In the genomic region with DNA sequence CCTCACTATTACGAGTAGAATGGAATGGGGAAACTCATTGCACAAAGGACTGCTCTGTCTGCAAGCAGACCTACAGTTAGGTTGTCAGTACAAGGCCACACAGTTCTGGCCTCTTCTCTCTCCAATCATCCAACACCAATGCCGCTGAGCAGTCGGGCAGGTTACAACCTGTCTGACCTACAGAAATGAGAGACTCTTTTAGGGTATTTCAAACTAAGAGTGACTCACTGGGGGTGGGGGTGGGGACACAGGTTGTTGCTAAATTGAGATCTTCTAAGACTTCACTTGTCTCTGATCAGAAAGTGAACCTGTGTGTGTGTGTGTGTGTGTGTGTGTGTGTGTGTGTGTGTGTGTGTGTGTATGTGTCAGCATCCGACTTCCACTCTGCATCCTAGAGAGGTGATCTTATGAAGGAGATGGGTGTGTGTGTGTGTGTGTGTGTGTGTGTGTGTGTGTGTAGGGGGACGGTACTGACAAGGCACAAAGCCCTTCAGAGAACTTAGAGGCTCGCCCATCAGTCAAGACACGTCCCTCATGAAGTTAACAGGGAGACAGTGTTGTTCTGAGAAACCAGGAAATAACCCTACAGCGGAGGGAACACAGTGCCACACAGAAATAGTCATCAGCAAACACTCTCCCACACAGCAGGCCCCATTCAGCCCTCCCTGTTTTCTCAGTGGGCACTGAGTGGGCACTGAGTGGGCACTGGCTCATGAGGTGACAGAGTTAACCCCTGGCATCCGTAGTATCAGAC, we compare ENCODE assay signal across 10 mouse cellular contexts. TPM values are rescaled to one million over a fixed set of nuclear protein-coding genes. Genes with fewer than 3 reads are reported as not detected.
DNase-seq lines count a peak whose midpoint lies in the region; ATAC-seq lines count a peak whose summit lies in the region.
"Had no signal": no experiment of that assay in that cellular context is flagged by ENCODE, and none has a peak within 500 bp of the region (broad histone marks: within the 10 kb centered on the region; RNA-seq: fewer than 3 reads in every experiment).

No protein-coding gene starts in this region.

- no peaks in the 10 kb centered on the region for H3K9me3 ChIP-seq in heart, embryonic 14.5 days (ENCODE audit: control insufficient read depth, low read length)
- no peaks in the 10 kb centered on the region for H3K9me3 ChIP-seq in lung, embryonic 16.5 days (ENCODE audit: control insufficient read depth, low read length)
- no peaks in the 10 kb centered on the region for H3K9me3 ChIP-seq in stomach, embryonic 14.5 days (ENCODE audit: control insufficient read depth, low read depth, low read length)

- no peak for DNase-seq in heart, adult 18-20 months
- no peak for DNase-seq in lung, adult 18-20 months
- peak; percentile 87 for DNase-seq in fat pad, adult 2 months (ENCODE audit: extremely low read depth, low read depth, low spot score)
- DNase-seq in right cerebral cortex, postnatal 36 days (ENCODE audit: low spot score in 2 of 2), result no peak
- DNase-seq: cerebellum, adult 2 months; kidney, adult 8-10 months had no signal

- 29% methylated on average over 8 of the region's 9 CpGs for WGBS in heart, embryonic 14.5 days
- WGBS in lung, embryonic 16.5 days, result 43% methylated on average over 9 of the region's 9 CpGs
- 48% methylated on average over 9 of the region's 9 CpGs for WGBS in stomach, embryonic 14.5 days

- no peaks in the 10 kb centered on the region for H3K36me3 ChIP-seq in heart, embryonic 14.5 days (ENCODE audit: control insufficient read depth, insufficient read depth, low read length)
- no peaks in the 10 kb centered on the region for H3K36me3 ChIP-seq in lung, embryonic 16.5 days (ENCODE audit: control insufficient read depth, insufficient read depth, low read length)
- no peaks in the 10 kb centered on the region for H3K36me3 ChIP-seq in stomach, embryonic 14.5 days (ENCODE audit: control insufficient read depth, insufficient read depth, low read length)

- H3K27ac ChIP-seq in heart, embryonic 14.5 days (replicated peaks in 1 of 2; ENCODE audit: control insufficient read depth in 1 of 2, insufficient read depth in 1 of 2, low read depth in 2 of 2, low read length in 2 of 2), result peak overlapping the region; percentile 70 to 78
- peak overlapping the region; percentile 86 for H3K27ac ChIP-seq in lung, embryonic 16.5 days (ENCODE audit: low read length)
- peak overlapping the region; percentile 93 for H3K27ac ChIP-seq in stomach, embryonic 14.5 days (ENCODE audit: low read length)

- peak overlapping the region; percentile 42 for H3K4me2 ChIP-seq in heart, embryonic 14.5 days (ENCODE audit: low read length)
- H3K4me2 ChIP-seq in lung, embryonic 16.5 days (ENCODE audit: low read depth, low read length), result peak overlapping the region; percentile 45
- peak overlapping the region; percentile 37 for H3K4me2 ChIP-seq in stomach, embryonic 14.5 days (replicated peaks; ENCODE audit: low read depth, low read length)

- no peak overlapping the region for H3K4me3 ChIP-seq in heart, embryonic 14.5 days (ENCODE audit: control insufficient read depth in 1 of 2, insufficient read depth in 1 of 2, low read depth in 1 of 2, low read length in 2 of 2)
- no peak overlapping the region for H3K4me3 ChIP-seq in lung, embryonic 16.5 days (ENCODE audit: low read length)
- H3K4me3 ChIP-seq in stomach, embryonic 14.5 days (ENCODE audit: low read depth, low read length), result no peak overlapping the region

- H3K4me1 ChIP-seq in heart, embryonic 14.5 days (ENCODE audit: control insufficient read depth in 2 of 2, insufficient read depth in 2 of 2, low read length in 2 of 2), result peaks cover 43 to 82% of the 10 kb centered on the region in 2 experiments
- peaks cover 23% of the 10 kb centered on the region for H3K4me1 ChIP-seq in lung, embryonic 16.5 days (replicated peaks; ENCODE audit: control insufficient read depth, insufficient read depth, low read length)
- peaks cover 27% of the 10 kb centered on the region; the same call in 1 of the 2 replicates for H3K4me1 ChIP-seq in stomach, embryonic 14.5 days (ENCODE audit: control insufficient read depth, insufficient read depth, low read length)

- H3K9ac ChIP-seq in heart, embryonic 14.5 days (ENCODE audit: low read length), result peak overlapping the region; percentile 2; the same call in 1 of the 2 replicates
- H3K9ac ChIP-seq in lung, embryonic 16.5 days (ENCODE audit: low read length), result no peak overlapping the region
- H3K9ac ChIP-seq in stomach, embryonic 14.5 days (replicated peaks; ENCODE audit: low read depth, low read length), result no peak overlapping the region

- H3K27me3 ChIP-seq in heart, embryonic 14.5 days (ENCODE audit: control insufficient read depth, insufficient read depth, low read length), result no peaks in the 10 kb centered on the region
- H3K27me3 ChIP-seq in lung, embryonic 16.5 days (ENCODE audit: control insufficient read depth, insufficient read depth, low read depth, low read length), result no peaks in the 10 kb centered on the region
- H3K27me3 ChIP-seq in stomach, embryonic 14.5 days (ENCODE audit: control insufficient read depth, insufficient read depth, low read length), result no peaks in the 10 kb centered on the region

- peak; percentile 17; the same call in 1 of the 2 replicates for ATAC-seq in heart, embryonic 14.5 days (ENCODE audit: insufficient number of reproducible peaks, insufficient read depth, low FRiP score, low read depth)
- peak; percentile 34 for ATAC-seq in lung, embryonic 16.5 days (ENCODE audit: low read depth)
- ATAC-seq in stomach, embryonic 14.5 days (ENCODE audit: insufficient number of reproducible peaks, insufficient read depth, low FRiP score, low read depth), result peak; percentile 50; the same call in 1 of the 2 replicates
- no peak for ATAC-seq in erythroid progenitor cell, adult 5-6 weeks (replicated peaks; ENCODE audit: low FRiP score, poor library complexity, severe bottlenecking)

RNA-seq across cellular contexts. Expression of a gene that starts 27.7 kb away (rescaled TPM):
- polyA plus RNA-seq in heart, embryonic 14.5 days (2014; fragmentation: Nextera tagmentation; extraction: Ambion mirVana), result 44.4 and 47.6 TPM in 2 replicates
- total RNA-seq in heart, adult 18-20 months (2021), result 10 to 100 TPM; 30.2 to 35.5 TPM
- 21.5 and 22.4 TPM in 2 replicates for polyA plus RNA-seq in lung, embryonic 16.5 days (2015; fragmentation: Nextera tagmentation; extraction: Ambion mirVana)
- 25.6 and 27.7 TPM in 2 replicates for polyA plus RNA-seq in stomach, embryonic 14.5 days (2014; fragmentation: Nextera tagmentation; extraction: Ambion mirVana)
- 19.3 and 25.2 TPM in 2 replicates for total RNA-seq in erythroid progenitor cell, adult 5-6 weeks (2015; ENCODE audit: low replicate concordance)
- 5.8 and 13.2 TPM in 2 replicates for total RNA-seq in erythroid progenitor cell, adult 5-6 weeks (2017; ENCODE audit: low replicate concordance)
